Mouse (Mus musculus) spleen, adult 2 months (tissue): ENCODE results near the gene Ccrl2.

Experiments
- CTCF ChIP-seq: fragments of 200-500 bp; IDR thresholded peaks from 2 replicates; pipeline ENCODE4 v1.5.1; 2011; ENCODE audit warnings: mild to moderate bottlenecking, inconsistent platforms; ENCODE audit not compliant: insufficient read depth, insufficient read length, insufficient replicate concordance; ENCODE audit errors: extremely low read depth
- POLR2A ChIP-seq: fragments of 200-500 bp; IDR thresholded peaks from 2 replicates; pipeline ENCODE4 v1.6.1; 2011; ENCODE audit warnings: low read depth, low read length, inconsistent platforms

DNA sequence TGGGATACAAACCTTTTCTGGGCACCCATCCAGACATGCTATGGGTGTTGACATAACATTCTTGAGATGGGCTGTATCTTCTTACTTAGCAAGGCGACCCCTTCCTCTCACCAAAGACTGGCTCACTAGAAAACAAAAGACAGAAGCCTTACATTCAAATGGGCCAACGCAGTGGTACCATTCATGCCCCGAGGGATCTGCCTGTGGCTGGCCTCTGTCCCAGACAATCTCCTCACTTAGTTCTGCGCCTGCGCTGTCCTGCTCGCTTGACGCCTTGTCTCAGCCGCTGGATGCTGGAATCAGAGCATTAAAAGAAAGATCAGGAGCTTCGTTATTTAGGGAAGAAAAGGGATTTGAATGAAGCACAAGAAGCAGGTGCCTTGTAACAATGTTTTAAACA lies 35.3 kb upstream of the Ccrl2 start:
- no peak for TF ChIP-seq CTCF
- TF ChIP-seq POLR2A, result no peak
